Mouse (Mus musculus): ENCODE data around the gene Srsf10. TPM values are rescaled to one million over a fixed set of nuclear protein-coding genes. Genes with fewer than 3 reads are reported as not detected.

The Srsf10 gene
- total RNA-seq, 2 experiments from 2014 or later: 83.8 to 87.8 TPM

GRCm38 (mm10) chr4:135912835-135913234, 57.3 kb downstream of the Srsf10 start:
- no peak for DNase-seq (ENCODE audit: low spot score in 2 of 2)

- no peak for DNase-seq (ENCODE audit: low spot score in 2 of 2)
Measured at GRCm38 (mm10) chr4:135913433-135913832, 57.9 kb downstream of the Srsf10 start.

- no peak for DNase-seq (ENCODE audit: low spot score in 2 of 2)
Measured at GRCm38 (mm10) chr4:135918635-135919279, 63.2 kb downstream of the Srsf10 start.

GRCm38 (mm10) chr4:135919280-135919639, 63.7 kb downstream of the Srsf10 start:
- no peak for DNase-seq (ENCODE audit: low spot score in 2 of 2)

Other genes with a start within 250 kb of the Srsf10 start
- gene Ifnlr1, start 169.5 kb upstream of the Srsf10 start, total RNA-seq (2021): under 1 TPM; 0.18 to 0.22 TPM
- not detected for gene Il22ra1, start 127.6 kb upstream of the Srsf10 start, total RNA-seq (2021)
- under 1 TPM; 0.27 to 0.38 TPM for gene Myom3, start 96.0 kb upstream of the Srsf10 start, total RNA-seq (2021)
- gene Pnrc2, start 18.1 kb downstream of the Srsf10 start, total RNA-seq (2021): 10 to 100 TPM; 50.5 to 53.0 TPM
- gene Cnr2, start 39.6 kb downstream of the Srsf10 start, total RNA-seq (2021): under 1 TPM in 1 of 2 experiments, not detected in 1; 0.08 TPM
- 10 to 100 TPM; 44.2 to 47.1 TPM for gene Fuca1, start 65.0 kb downstream of the Srsf10 start, total RNA-seq (2021)
- gene Hmgcl, start 90.7 kb downstream of the Srsf10 start, total RNA-seq (2021): 10 to 100 TPM; 34.6 to 36.9 TPM
- gene Gale, start 108.0 kb downstream of the Srsf10 start, total RNA-seq (2021): 10 to 100 TPM; 19.6 to 20.9 TPM
- gene Lypla2, start 116.9 kb downstream of the Srsf10 start, total RNA-seq (2021): 100 to 1,000 TPM in 1 of 2 experiments, 10 to 100 TPM in 1; 99.7 to 102 TPM
- gene Pithd1, start 131.5 kb downstream of the Srsf10 start, total RNA-seq (2021): 10 to 100 TPM; 88.9 to 93.4 TPM
- gene Eloa, start 166.0 kb downstream of the Srsf10 start, total RNA-seq (2021): 10 to 100 TPM; 28.6 to 29.3 TPM
- 100 to 1,000 TPM; 306 to 330 TPM for gene Rpl11, start 197.7 kb downstream of the Srsf10 start, total RNA-seq (2021)

All from layer of hippocampus, adult 18-20 months (tissue).